Mouse (Mus musculus) frontal cortex, postnatal 10 days (tissue): ENCODE results near the gene Abcb10.

Source experiments
- DNase-seq, 2 experiments: peaks; one replicate each; pipeline ENCODE4 v3.0.0; 2022; ENCODE audit warnings: low spot score in 2 of 2, mixed read lengths in 1 of 2

The Abcb10 gene

GRCm38 (mm10) chr8:123902653-123903052 lies 80.3 kb downstream of the Abcb10 start:
- DNase-seq, result no peak
